Mouse (Mus musculus) Muller cell, postnatal 12 days (primary cell): ENCODE results near the gene Lyzl4.

Experiments
- DNase-seq: peaks from one replicate; pipeline ENCODE4 v3.0.0-alpha.2; 2015; ENCODE audit errors: inconsistent ontology term

The Lyzl4 gene

GRCm38 (mm10) chr9:121642001-121642400 lies at the start of gene Lyzl4:
TSS of gene Lyzl4 (minus strand) at chr9:121642096.
- peak; percentile 85 for DNase-seq

GRCm38 (mm10) chr9:121690734-121691133 lies 48.8 kb upstream of the Lyzl4 start:
- no peak for DNase-seq

- no peak for DNase-seq
Observed at GRCm38 (mm10) chr9:121690200-121690651, 48.3 kb upstream of the Lyzl4 start.

- DNase-seq, result no peak
Observed at GRCm38 (mm10) chr9:121684702-121685101, 42.8 kb upstream of the Lyzl4 start.

- no peak for DNase-seq
Observed at GRCm38 (mm10) chr9:121682037-121682680, 40.3 kb upstream of the Lyzl4 start.

- DNase-seq, result no peak
Observed at GRCm38 (mm10) chr9:121681191-121681590, 39.3 kb upstream of the Lyzl4 start.

- DNase-seq, result peak; percentile 55
Observed at GRCm38 (mm10) chr9:121679549-121679948, 37.7 kb upstream of the Lyzl4 start.

GRCm38 (mm10) chr9:121677476-121677875 lies 35.6 kb upstream of the Lyzl4 start:
- DNase-seq, result no peak

- no peak for DNase-seq
Observed at GRCm38 (mm10) chr9:121677069-121677468, 35.2 kb upstream of the Lyzl4 start.

GRCm38 (mm10) chr9:121675556-121675955 lies 33.7 kb upstream of the Lyzl4 start:
- no peak for DNase-seq

GRCm38 (mm10) chr9:121675011-121675410 lies 33.1 kb upstream of the Lyzl4 start:
- DNase-seq, result no peak

GRCm38 (mm10) chr9:121673716-121674115 lies 31.8 kb upstream of the Lyzl4 start:
- DNase-seq, result no peak

- peak; percentile 33 for DNase-seq
Observed at GRCm38 (mm10) chr9:121672311-121672710, 30.4 kb upstream of the Lyzl4 start.

GRCm38 (mm10) chr9:121671300-121671699 lies 29.4 kb upstream of the Lyzl4 start:
- DNase-seq, result peak; percentile 27

GRCm38 (mm10) chr9:121669348-121669791 lies 27.5 kb upstream of the Lyzl4 start:
- DNase-seq, result peak; percentile 68

- DNase-seq, result no peak
Observed at GRCm38 (mm10) chr9:121667822-121668221, 25.9 kb upstream of the Lyzl4 start.

GRCm38 (mm10) chr9:121666957-121667630 lies 25.2 kb upstream of the Lyzl4 start:
- DNase-seq, result no peak

GRCm38 (mm10) chr9:121664104-121664503 lies 22.2 kb upstream of the Lyzl4 start:
- DNase-seq, result no peak

GRCm38 (mm10) chr9:121663467-121663866 lies 21.6 kb upstream of the Lyzl4 start:
- DNase-seq, result no peak

- DNase-seq, result no peak
Observed at GRCm38 (mm10) chr9:121659791-121660190, 17.9 kb upstream of the Lyzl4 start.

GRCm38 (mm10) chr9:121658248-121658647 lies 16.4 kb upstream of the Lyzl4 start:
- DNase-seq, result no peak

GRCm38 (mm10) chr9:121657143-121657542 lies 15.2 kb upstream of the Lyzl4 start:
- no peak for DNase-seq

- DNase-seq, result no peak
Observed at GRCm38 (mm10) chr9:121656322-121656721, 14.4 kb upstream of the Lyzl4 start.
